Comparison of ENCODE assay signal across 14 mouse cellular contexts in the genomic region with DNA sequence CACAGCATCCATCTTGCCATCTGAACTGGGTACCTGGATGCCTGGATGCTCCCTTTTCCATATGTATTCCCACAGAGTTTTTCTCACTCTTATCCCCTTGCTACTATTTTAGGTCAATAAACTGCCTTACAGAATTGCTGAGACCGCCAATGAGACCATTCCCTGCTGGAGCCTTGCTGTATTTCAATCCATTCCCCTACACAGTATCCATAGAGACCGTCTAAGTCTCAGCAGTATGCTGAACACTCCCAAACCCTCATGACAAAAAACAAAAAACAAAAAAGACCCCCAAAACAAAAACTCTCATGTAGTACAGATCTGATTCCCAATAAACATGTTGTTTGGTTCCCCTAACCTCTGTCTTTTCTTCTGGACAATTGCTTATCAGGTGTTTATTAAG.
"Had no signal": no experiment of that assay in that cellular context is flagged by ENCODE, and none has a peak within 500 bp of the region (broad histone marks: within the 10 kb centered on the region; RNA-seq: fewer than 3 reads in every experiment).

No protein-coding gene starts in this region.

- H3K9ac ChIP-seq: liver, embryonic 15.5 days had no signal

- H3K4me1 ChIP-seq: liver, embryonic 15.5 days had no signal

- H3K27ac ChIP-seq: kidney, postnatal 0 days; limb, embryonic 10.5 days; liver, embryonic 15.5 days; stomach, postnatal 0 days had no signal

- H3K4me3 ChIP-seq: limb, embryonic 10.5 days; liver, embryonic 15.5 days had no signal

- H3K9me3 ChIP-seq: limb, embryonic 10.5 days; liver, embryonic 15.5 days had no signal

- ATAC-seq: lung, postnatal 0 days had no signal

- H3K4me2 ChIP-seq: liver, embryonic 11.5 days; liver, embryonic 15.5 days had no signal

- DNase-seq: kidney, adult 11 months; kidney, adult 9 months; kidney, postnatal 36 days; lung, adult 2 months; lung, postnatal 36 days; right cerebral cortex, adult 18-20 months; right cerebral cortex, postnatal 25 days; thymus, postnatal 4 days had no signal

- H3K27me3 ChIP-seq: liver, embryonic 15.5 days had no signal

- H3K36me3 ChIP-seq: limb, embryonic 10.5 days; liver, embryonic 15.5 days had no signal
